Mouse (Mus musculus): ENCODE results near the gene Glis1.

DNA sequence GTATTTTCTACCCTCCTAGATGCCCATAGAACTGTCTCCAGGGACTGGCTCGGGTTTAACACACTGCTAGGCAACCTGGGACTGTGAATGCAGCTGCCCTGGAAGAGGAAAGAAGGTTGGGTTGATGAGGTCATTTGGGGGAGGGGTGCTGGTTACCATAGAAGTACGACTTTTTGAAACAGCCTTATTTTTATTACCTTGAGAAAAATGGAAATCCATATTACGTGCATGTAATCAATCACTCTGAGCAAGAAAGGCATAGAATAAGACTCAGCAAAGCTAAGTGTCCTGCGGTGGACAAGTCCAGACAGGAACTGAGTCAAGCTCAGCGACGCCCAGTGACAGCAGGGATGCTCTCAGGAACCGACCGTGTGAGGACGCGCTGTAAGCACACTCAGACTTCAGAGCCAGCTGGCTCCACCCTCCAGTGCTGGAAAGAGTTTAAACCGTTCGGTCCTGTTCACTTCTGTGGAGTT, 216.7 kb downstream of the Glis1 start:
- TF ChIP-seq POLR2A (IDR thresholded peaks at IDR 0.05; ENCODE audit: insufficient read depth, low read depth, low read length): no peak
- no peak for TF ChIP-seq CTCF (IDR thresholded peaks at IDR 0.05; ENCODE audit: insufficient read depth, low read depth, low read length)
